Mouse (Mus musculus): ENCODE measurements at regions not wholly inside any gene's neighbourhood (a gene's known extent, or its start where the extent isn't known, plus 50 kb on each side); places are given as distances from the start of the nearest gene placed in this dataset.
"Not testable (repeated sequence)": the region's sequence is repeated elsewhere in the genome, so short reads cannot be mapped to it uniquely, and the experiment has no call there.

DNA sequence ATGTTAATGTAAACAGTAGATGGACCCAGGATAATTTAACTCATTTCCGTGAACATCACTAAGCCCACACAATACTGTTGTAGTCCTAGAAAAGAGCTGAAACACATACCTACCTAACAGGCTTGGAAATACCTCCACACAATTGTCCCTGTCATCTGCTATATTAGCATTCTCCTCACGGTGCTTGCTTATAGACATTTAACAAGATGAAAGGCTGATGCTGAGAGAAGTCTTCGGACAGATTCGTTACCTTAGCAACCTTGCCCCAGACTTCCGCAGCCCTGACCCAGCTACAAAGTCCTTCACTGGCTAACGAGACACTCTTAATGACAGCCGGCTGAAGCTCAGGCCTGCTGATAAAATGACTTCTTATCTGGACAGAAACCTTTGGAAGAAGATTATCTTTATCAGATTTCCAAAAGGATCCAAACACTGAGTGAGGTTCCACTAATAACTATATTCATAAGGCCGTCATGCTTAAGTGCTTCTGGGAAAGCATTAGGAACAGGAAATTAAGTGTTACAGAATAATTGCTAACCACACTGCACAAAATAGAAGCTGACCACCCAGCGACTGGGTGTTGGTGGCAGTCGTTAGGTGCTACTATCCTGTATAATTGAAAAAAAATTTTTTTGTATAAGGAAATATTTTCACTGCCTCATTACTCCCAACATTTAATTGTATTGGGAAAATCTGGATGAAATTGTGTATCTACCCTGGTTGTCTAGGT lies 267.0 kb upstream of the Tmpo start:
- no peak for DNase-seq (ENCODE audit: low spot score)

DNA sequence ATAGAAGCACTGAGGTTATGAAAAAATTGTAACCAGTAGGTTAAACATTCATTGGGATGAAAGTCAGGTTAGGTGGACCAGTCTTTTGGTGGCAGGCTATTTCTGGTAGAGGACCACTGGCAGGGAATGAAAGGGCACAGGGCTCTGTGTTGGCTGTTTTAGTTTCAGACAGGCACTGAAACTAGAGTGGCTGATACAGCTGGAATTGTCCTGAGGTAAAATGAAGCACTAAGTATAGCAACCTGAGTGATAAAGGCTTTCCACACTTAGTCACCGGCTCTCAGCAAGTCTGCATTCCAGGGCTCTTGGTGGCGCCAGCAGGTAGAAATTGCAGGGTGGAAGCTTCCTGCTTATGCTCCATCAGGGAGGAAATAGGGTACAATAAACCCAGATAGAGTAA lies 262.2 kb upstream of the Tmpo start:
- no peak for DNase-seq (ENCODE audit: low spot score)

GRCm38 (mm10) chr10:91440051-91440450 lies 258.9 kb upstream of the Tmpo start:
- no peak for DNase-seq (ENCODE audit: low spot score)

- no peak for DNase-seq (ENCODE audit: low spot score)
Measured at GRCm38 (mm10) chr10:91437917-91438316, 256.8 kb upstream of the Tmpo start.

DNA sequence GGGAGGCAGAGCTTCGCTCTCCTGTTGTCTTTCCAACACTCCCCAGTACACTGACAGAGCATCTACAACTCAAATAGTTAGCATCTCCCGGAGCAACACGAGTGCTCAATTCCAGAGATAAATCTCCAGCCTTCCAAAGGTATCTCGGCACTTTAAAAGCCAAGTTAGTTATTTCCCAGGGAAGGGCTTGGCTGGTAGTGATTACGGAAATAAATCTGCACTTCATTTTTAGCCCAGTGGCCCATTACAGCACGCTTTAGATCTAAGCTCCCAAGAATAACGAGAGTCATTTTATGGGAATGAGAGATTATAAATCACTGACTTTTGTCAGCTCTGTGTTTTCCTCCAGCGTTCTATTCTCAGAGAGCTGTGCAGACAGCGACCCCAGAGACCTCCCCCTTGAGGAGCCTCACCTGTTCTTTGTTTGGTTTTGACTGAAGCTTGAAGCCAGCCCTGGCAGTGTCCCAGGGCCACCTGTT lies 255.0 kb upstream of the Tmpo start:
- DNase-seq (ENCODE audit: low spot score), result no peak

- DNase-seq (ENCODE audit: low spot score), result no peak
Measured at GRCm38 (mm10) chr10:91430281-91430680, 249.2 kb upstream of the Tmpo start.

- DNase-seq (ENCODE audit: low spot score), result no peak
Measured at GRCm38 (mm10) chr10:91426584-91426983, 245.5 kb upstream of the Tmpo start.

DNA sequence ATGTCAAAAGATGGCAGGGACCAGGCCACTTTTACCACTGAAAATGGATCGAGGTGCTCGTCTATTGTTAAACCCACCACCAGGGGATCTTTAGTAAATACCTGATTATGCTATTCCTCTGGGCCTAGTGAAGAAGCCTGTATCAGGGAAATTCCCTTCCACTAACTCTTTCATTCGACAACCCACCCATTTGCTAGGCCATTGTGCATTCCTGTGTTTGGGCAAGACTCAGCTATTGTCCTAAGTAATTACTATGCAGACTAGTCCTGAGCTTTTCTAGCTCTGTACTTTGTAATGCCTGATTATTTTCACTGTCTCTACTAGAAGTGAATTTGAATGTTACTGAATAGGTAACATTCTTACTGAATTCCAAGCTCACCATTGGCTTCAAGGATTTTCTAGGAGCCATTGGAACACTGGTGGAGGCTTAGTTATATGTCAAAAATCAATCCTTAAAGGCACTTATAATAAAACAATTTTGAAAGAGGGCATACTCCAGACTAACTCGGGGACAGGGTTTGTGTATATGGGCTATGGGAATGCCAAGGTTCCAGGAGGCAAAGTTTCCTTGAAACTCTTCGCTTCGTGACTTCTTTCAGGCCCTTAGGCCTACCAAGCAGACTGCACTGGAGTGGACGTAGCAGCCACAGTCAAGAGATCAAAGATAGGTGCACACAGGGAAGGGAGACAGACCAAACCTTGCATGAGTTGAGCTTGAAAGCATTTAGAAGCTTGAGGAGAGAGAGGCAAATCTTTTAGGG lies 244.7 kb upstream of the Tmpo start:
- DNase-seq (ENCODE audit: low spot score), result not testable (repeated sequence)

DNA sequence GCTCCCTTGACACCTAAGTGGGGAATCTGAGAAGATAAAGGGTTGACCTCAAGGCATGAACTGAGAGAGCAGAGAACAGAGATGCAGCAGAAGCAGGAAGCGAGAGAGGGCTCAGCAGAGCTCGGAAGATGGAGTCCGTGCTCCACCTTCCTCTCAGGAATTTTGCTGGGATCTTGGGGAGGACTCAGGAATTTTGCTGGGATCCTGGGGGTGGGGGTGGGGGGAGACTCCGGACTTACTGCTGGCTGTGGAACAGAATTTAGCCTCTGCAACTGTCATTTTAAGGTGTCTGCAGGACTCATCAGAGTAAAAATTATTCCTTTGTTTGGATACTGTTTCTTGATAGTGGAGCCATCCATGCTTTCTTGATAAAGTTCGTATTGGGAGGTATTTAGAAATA lies 243.7 kb upstream of the Tmpo start:
- no peak for DNase-seq (ENCODE audit: low spot score)

DNA sequence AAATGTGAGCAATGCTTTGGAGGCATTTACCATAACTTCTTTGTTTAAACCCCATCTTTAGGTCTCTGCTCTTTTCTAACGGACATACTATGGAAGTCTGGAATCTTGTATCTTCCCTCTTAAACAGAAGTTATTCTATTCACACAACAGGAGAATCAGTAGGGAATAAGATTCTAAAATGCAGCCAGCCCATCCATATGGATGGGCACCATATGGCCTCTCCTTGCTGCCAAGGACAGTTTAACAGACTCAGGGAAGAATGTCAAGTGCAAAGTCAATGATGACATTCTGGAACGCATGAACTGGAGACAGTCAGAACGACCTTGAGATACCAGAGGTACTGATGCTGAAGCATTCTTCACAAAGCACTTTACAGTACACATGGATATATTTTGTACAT lies 206.1 kb upstream of the Tmpo start:
- no peak for DNase-seq (ENCODE audit: low spot score)

- no peak for DNase-seq (ENCODE audit: low spot score)
Measured at GRCm38 (mm10) chr10:91384372-91384771, 203.3 kb upstream of the Tmpo start.

DNA sequence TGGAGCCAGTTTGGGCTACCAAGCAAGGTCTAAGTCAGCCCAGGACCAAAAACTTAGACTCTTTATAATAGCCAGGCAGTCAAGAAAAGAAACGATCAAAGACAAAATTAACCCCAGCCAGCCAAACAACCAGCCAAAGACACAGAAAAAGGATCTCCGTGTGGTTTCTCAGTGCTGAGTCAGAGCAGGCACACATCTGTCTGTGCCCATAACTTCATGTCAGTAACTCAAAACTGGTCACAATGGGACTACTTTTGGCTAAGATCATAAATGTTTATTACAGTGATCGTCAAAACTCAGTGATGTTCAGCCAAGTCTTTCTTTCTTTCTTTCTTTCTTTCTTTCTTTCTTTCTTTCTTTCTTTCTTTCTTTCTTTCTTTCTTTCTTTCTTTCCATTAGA lies 195.6 kb upstream of the Tmpo start:
- DNase-seq (ENCODE audit: low spot score), result no peak

- DNase-seq (ENCODE audit: low spot score), result no peak
Measured at GRCm38 (mm10) chr10:91367488-91367887, 186.4 kb upstream of the Tmpo start.

- no peak for DNase-seq (ENCODE audit: low spot score)
Measured at GRCm38 (mm10) chr10:91362587-91362986, 181.5 kb upstream of the Tmpo start.

DNA sequence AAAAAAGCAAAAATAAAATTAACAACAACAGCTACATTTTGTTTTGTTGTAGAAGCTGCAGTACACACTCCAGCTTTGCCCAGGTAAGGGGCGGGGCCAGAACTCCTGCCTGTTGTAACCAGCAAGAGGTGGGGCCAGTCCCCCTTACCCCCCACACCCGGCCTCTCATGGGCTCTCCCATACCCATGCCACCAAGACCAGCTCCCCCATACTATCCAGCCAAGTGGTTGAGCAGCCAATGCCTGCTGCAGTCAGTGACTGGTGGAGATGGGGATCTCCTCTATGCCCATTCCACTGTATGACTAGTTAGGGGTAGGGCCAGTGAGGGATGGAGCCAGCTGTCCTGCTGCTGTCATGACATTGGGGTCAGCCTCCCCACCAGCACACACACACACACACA lies 180.5 kb upstream of the Tmpo start:
- DNase-seq (ENCODE audit: low spot score), result no peak

DNA sequence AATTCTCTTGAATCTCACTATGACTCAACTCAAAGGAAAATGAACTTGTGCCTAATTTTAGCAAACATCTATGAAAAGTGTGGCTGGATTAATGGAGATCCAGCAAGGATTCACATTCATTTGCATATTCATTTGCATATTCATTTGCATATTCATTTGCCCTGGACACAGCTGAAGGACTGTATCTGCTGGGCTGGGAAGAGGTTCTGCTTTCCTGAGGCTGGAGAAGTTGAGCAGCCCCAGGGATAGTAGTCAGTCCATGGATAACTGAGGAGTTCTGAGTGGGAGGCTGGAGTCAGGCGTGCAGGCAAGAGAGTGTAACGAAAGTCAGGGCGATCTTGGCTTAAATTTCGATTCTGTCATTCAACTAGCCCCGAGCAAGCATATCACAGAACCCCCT lies 164.3 kb upstream of the Tmpo start:
- DNase-seq (ENCODE audit: low spot score), result no peak

- no peak for DNase-seq (ENCODE audit: low spot score)
Measured at GRCm38 (mm10) chr10:91342083-91342482, 161.0 kb upstream of the Tmpo start.

GRCm38 (mm10) chr10:91339361-91339760 lies 158.2 kb upstream of the Tmpo start:
- DNase-seq (ENCODE audit: low spot score), result no peak

DNA sequence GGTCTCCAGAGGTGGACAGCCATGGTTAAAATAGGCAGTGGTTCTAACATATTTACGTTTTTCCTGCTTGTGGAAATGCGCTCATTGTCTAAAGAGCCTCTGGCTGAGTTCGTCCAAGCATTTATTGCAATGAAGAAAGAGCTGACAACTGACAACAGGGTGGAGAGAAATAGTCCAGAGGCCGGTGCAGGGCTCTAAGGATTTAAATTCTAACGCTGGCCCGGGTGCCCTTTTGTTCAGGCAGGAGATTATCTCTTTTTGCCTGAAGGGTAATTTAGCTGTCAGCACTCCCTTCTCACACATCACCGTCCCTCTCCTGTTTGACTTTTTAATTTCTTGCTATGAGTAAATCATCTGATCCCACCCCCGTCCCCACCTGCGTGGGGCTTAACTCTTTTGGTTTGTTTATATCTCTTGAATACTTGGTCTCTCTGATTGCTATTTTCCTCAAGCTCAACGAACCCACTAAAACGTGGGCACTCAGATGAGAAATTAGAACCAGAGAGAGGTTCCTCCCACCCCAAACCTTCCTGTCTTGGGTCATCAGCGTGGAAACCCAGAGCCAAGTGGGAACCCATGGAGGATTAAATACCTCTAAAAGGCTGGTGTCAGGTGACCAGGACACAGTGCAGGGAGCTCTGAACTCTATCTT lies 145.7 kb upstream of the Tmpo start:
- no peak for DNase-seq (ENCODE audit: low spot score)

DNA sequence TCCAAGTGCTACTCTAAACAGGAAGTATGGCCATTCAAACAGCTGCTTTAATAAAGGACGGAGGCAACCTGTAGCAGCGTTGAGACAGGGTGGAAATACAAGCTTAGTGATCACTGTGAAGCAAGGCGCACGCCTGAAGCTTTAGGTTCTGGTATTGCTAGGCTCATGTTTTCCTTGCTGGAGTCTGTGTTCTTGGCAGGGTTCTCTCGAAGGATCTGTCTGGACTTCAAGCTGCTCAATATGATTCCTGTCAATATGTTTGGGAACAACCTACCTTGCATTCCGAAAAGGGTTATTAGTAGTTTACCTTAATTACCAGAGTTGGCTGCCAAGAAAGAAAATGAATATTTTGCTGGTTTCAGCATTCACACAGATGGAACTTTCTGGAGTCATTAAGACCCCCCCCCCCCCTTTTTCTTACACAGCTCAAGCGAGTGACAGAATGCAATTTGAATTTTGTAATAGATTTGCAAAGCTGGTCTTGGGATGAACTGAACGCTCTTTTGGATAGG lies 145.1 kb upstream of the Tmpo start:
- DNase-seq (ENCODE audit: low spot score), result no peak

- no peak for DNase-seq (ENCODE audit: low spot score)
Measured at GRCm38 (mm10) chr10:91321226-91321625, 140.1 kb upstream of the Tmpo start.

DNA sequence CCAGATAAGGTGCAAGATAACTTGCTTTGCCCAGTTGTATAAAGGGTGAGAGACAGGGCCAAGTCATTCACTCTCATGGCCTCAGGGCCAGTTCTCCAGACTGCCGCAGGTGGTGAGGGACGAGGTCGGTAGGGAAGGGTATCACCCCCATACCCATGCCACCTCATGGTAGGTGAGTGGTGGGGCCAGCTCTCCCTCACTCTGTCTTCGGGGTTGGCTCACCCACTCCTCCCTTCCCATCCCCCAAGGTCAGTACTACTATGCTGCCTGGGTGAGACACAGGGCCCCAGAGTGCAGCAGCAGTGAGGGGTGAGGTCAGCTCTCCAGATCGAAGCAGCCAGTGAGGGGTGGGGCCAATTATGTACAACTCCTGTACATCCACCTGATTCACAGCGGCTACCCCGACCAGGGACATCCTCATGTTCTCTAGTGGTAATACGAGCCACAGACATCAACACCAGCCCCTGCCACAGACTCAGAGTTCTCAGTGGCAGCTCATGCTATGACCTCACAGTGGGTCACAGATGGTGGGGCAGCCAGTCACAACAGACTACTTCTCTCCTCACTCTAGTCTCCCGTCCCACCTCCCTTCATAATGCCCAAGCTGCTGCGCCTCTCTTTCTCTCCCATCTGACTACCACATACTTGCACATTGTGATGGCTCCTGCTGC lies 138.5 kb upstream of the Tmpo start:
- DNase-seq (ENCODE audit: low spot score), result no peak
